Mouse (Mus musculus): ENCODE measurements around the gene Abcg8. TPM values are rescaled to one million over a fixed set of nuclear protein-coding genes. Genes with fewer than 3 reads are reported as not detected.

The Abcg8 gene
- polyA plus RNA-seq, 1 experiment from 2014 or later, result 0.20 TPM

DNA sequence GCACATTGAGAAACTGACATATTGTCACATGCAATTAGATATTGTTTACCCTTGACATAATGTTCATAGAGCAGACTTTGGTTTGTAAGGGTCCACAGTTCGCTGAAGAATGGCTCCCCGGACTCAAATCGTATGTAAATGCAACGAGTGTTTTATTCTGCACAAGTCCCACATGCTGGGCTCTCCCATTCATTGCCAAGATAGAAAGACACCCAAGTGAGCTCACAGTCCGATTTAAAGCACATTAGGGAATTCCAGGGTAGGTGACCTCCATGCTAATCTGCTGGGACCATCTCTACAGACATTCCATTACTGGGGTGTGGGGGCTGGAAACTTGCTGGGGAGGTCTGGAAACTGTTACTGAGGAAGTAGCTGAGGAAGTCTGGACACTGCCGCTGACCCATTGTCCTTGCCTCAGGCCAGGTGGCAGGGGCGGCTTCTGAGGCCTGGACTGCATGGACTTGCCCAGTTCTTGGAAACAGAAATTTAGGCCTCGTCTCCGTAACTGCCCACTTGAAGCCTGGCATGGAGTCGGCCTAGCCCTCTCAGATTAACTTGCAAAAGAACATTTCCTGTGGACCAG lies 36.2 kb upstream of the Abcg8 start:
- Histone ChIP-seq H3K4me3 (ENCODE audit: low read depth, low read length) (no peak overlapping the region), H3K27me3 (ENCODE audit: control insufficient read depth, insufficient read depth, low read length) (no peaks in the 10 kb centered on the region), H3K9ac (replicated peaks; ENCODE audit: low read depth, low read length) (no peak overlapping the region), H3K4me1 (ENCODE audit: control insufficient read depth, insufficient read depth, low read length) (peaks cover 15% of the 10 kb centered on the region), H3K27ac (ENCODE audit: low read length) (0 out of 2 replicates have a peak overlapping the region, but pooled peaks have one; percentile 11), H3K9me3 (ENCODE audit: control insufficient read depth, low read depth, low read length) (no peaks in the 10 kb centered on the region), H3K36me3 (ENCODE audit: control insufficient read depth, insufficient read depth, low read length) (no peaks in the 10 kb centered on the region), H3K4me2 (replicated peaks; ENCODE audit: low read depth, low read length) (no peak overlapping the region)
- 82% methylated on average over 10 of the region's 10 CpGs for WGBS
- no peak for ATAC-seq (ENCODE audit: insufficient number of reproducible peaks, insufficient read depth, low FRiP score, low read depth)

DNA sequence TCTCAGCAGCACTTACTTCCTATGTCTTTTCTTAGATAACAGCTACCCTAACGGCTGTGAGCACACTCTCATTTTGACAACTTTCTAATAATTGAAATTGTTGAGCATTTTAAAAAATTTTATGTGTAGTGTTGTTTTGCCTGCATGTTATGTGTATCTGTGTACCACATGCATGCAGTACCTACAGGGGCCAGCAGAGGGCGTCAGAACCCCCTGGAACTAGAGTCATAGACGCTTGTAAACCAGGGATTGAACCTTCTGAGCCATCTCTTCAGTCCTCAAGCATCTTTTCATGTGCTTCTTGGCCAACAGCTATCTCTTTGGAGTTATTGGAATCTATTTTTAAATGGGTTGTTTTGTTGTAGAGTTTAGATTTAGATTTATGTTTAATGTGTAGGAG lies 34.2 kb upstream of the Abcg8 start:
- Histone ChIP-seq H3K9me3 (ENCODE audit: control insufficient read depth, low read depth, low read length) (no peaks in the 10 kb centered on the region), H3K27me3 (ENCODE audit: control insufficient read depth, insufficient read depth, low read length) (no peaks in the 10 kb centered on the region), H3K27ac (ENCODE audit: low read length) (no peak overlapping the region), H3K4me1 (ENCODE audit: control insufficient read depth, insufficient read depth, low read length) (peaks cover 15% of the 10 kb centered on the region), H3K4me3 (ENCODE audit: low read depth, low read length) (no peak overlapping the region), H3K4me2 (replicated peaks; ENCODE audit: low read depth, low read length) (no peak overlapping the region), H3K9ac (replicated peaks; ENCODE audit: low read depth, low read length) (no peak overlapping the region), H3K36me3 (ENCODE audit: control insufficient read depth, insufficient read depth, low read length) (no peaks in the 10 kb centered on the region)
- WGBS, result 43% methylated on average over 3 of the region's 3 CpGs
- ATAC-seq (ENCODE audit: insufficient number of reproducible peaks, insufficient read depth, low FRiP score, low read depth), result no peak

DNA sequence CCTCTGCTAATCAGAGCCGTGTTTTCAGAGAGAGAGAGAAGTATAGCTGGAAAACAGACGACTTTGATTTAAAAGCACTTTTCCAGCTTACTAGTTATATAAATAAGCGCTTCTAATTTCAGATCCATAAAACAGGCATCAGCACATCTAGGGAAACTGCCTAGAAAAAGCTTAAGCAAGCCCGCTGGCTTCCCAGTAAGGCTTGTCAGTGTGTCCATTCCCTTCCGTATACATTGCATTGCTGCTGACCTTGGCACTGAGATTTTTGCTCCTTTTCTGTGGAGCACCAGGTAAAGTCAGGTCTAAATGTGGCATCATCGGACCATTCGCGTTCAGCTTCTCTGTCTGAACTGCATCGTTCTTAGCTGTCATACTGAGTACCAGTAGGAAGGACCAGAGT lies 33.8 kb upstream of the Abcg8 start:
- WGBS, result 72% methylated on average over 9 of the region's 9 CpGs
- Histone ChIP-seq H3K4me3 (ENCODE audit: low read depth, low read length) (no peak overlapping the region), H3K9me3 (ENCODE audit: control insufficient read depth, low read depth, low read length) (no peaks in the 10 kb centered on the region), H3K4me1 (ENCODE audit: control insufficient read depth, insufficient read depth, low read length) (peaks cover 15% of the 10 kb centered on the region), H3K27ac (ENCODE audit: low read length) (no peak overlapping the region), H3K4me2 (replicated peaks; ENCODE audit: low read depth, low read length) (no peak overlapping the region), H3K9ac (replicated peaks; ENCODE audit: low read depth, low read length) (no peak overlapping the region), H3K36me3 (ENCODE audit: control insufficient read depth, insufficient read depth, low read length) (no peaks in the 10 kb centered on the region), H3K27me3 (ENCODE audit: control insufficient read depth, insufficient read depth, low read length) (no peaks in the 10 kb centered on the region)
- ATAC-seq (ENCODE audit: insufficient number of reproducible peaks, insufficient read depth, low FRiP score, low read depth), result no peak

DNA sequence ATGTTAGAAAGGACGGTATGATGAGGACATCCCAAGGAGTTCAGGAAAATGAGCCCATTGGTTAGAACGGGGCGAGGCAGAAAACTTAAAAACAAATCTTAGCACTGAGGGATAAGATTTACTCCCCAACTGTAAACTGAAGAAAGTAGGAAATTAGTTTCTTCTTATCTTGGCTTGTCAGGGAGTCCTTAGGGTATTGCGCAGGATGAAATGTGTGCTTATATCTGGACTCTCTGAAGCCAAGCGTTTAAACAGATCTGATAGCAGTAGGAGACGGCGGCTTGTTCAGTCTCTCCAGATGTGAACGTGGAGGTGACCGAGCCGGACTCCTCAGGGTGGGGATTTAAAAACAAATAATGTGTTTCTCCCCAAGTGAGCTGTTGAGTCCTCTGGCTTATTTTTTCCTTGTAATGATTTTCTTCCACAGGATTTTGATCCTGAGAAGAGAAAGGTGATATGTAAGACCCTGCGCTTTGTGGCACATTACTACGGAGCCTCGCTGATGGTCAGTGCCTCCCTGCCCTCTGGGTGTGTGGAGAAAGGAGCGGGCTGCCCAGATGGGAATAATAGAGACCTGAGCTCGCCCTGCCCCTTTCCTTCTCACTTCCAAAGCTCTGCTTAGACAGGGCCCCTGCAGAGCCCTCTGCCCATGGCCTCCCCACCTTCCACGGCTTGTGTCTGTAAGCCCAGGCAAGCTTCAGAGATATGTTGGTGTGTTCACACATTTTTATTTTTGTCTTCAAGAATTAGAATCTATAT lies 31.6 kb upstream of the Abcg8 start:
- H3K27ac ChIP-seq (ENCODE audit: low read length), result no peak overlapping the region
- no peak overlapping the region for H3K4me3 ChIP-seq (ENCODE audit: low read depth, low read length)
- 50% methylated on average over 16 of the region's 16 CpGs for WGBS
- H3K9me3 ChIP-seq (ENCODE audit: control insufficient read depth, low read depth, low read length), result no peaks in the 10 kb centered on the region
- H3K9ac ChIP-seq (replicated peaks; ENCODE audit: low read depth, low read length), result no peak overlapping the region
- H3K36me3 ChIP-seq (ENCODE audit: control insufficient read depth, insufficient read depth, low read length), result no peaks in the 10 kb centered on the region
- no peak overlapping the region for H3K4me2 ChIP-seq (replicated peaks; ENCODE audit: low read depth, low read length)
- H3K4me1 ChIP-seq (ENCODE audit: control insufficient read depth, insufficient read depth, low read length), result peaks cover 15% of the 10 kb centered on the region
- ATAC-seq (ENCODE audit: insufficient number of reproducible peaks, insufficient read depth, low FRiP score, low read depth), result no peak
- no peaks in the 10 kb centered on the region for H3K27me3 ChIP-seq (ENCODE audit: control insufficient read depth, insufficient read depth, low read length)

DNA sequence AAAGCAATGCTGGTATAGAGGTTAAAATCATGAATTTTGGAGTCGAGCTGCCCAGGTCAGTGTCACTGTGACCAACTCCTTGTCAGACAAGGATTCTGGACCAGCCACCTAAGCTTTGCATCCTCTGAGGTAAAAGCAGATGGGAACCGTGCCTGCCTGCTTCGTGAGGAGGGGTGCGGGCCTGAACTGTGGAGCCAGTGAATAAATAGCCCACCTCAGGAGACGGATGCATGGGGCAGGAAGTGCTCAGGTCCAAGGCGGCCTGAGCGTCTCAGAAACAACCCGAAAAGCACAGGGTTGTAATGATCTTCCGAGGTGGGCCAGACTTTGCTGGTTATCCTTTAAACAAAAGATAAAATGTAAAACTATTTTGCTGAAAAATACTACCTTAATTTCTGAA lies 31.0 kb upstream of the Abcg8 start:
- no peaks in the 10 kb centered on the region for H3K27me3 ChIP-seq (ENCODE audit: control insufficient read depth, insufficient read depth, low read length)
- no peak for ATAC-seq (ENCODE audit: insufficient number of reproducible peaks, insufficient read depth, low FRiP score, low read depth)
- H3K9ac ChIP-seq (replicated peaks; ENCODE audit: low read depth, low read length), result no peak overlapping the region
- H3K27ac ChIP-seq (ENCODE audit: low read length), result no peak overlapping the region
- H3K4me1 ChIP-seq (ENCODE audit: control insufficient read depth, insufficient read depth, low read length), result peaks cover 12% of the 10 kb centered on the region
- H3K36me3 ChIP-seq (ENCODE audit: control insufficient read depth, insufficient read depth, low read length), result no peaks in the 10 kb centered on the region
- H3K9me3 ChIP-seq (ENCODE audit: control insufficient read depth, low read depth, low read length), result no peaks in the 10 kb centered on the region
- no peak overlapping the region for H3K4me2 ChIP-seq (replicated peaks; ENCODE audit: low read depth, low read length)
- WGBS, result 36% methylated on average over 9 of the region's 9 CpGs
- no peak overlapping the region for H3K4me3 ChIP-seq (ENCODE audit: low read depth, low read length)

DNA sequence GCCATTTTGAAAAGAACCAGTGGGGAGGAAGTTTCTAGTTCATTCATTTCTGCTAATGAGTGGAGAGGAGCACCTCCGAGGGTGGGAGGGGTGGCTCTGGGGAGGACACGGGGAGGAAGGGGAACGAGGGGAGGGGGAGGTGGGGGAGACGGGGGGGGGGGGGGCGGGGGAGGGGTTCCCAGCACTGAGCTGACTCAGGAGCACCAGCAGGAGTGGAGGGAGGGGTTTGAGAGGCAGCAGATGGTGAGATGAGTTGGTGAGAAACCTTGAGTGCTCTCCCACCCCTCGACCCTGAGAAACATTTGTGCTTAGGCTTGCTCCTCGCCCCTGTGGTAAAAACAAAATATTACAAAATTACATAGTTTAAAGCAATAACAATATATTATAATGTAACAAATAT lies 30.2 kb upstream of the Abcg8 start:
- H3K27me3 ChIP-seq (ENCODE audit: control insufficient read depth, insufficient read depth, low read length), result no peaks in the 10 kb centered on the region
- no peak overlapping the region for H3K4me2 ChIP-seq (replicated peaks; ENCODE audit: low read depth, low read length)
- no peak overlapping the region for H3K27ac ChIP-seq (ENCODE audit: low read length)
- 11% methylated on average over 5 of the region's 7 CpGs for WGBS
- H3K4me3 ChIP-seq (ENCODE audit: low read depth, low read length), result no peak overlapping the region
- H3K4me1 ChIP-seq (ENCODE audit: control insufficient read depth, insufficient read depth, low read length), result peaks cover 12% of the 10 kb centered on the region
- H3K9ac ChIP-seq (replicated peaks; ENCODE audit: low read depth, low read length), result no peak overlapping the region
- ATAC-seq (ENCODE audit: insufficient number of reproducible peaks, insufficient read depth, low FRiP score, low read depth), result no peak
- no peaks in the 10 kb centered on the region for H3K9me3 ChIP-seq (ENCODE audit: control insufficient read depth, low read depth, low read length)
- H3K36me3 ChIP-seq (ENCODE audit: control insufficient read depth, insufficient read depth, low read length), result no peaks in the 10 kb centered on the region

DNA sequence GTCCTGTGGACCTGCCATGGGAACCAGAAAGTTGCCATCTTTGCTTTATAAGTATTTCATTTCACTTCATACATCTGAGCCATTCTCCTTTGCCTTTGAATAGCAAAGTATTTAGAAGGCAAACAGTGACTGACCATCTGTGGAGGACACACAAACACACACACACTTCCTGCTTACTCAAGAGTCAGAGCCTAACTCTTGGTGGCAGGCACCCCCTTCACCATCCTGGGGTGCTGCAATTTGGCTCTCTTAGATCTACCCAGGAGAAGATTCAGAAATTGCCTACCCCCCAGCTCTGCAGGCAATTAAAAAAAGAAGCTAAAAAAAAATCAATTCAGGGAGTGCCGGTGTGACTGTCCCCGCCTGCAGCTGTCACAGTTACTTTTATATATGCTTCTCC lies 29.6 kb upstream of the Abcg8 start:
- Histone ChIP-seq H3K27me3 (ENCODE audit: control insufficient read depth, insufficient read depth, low read length) (no peaks in the 10 kb centered on the region), H3K4me2 (replicated peaks; ENCODE audit: low read depth, low read length) (no peak overlapping the region), H3K27ac (ENCODE audit: low read length) (no peak overlapping the region), H3K4me1 (ENCODE audit: control insufficient read depth, insufficient read depth, low read length) (peaks cover 12% of the 10 kb centered on the region), H3K4me3 (ENCODE audit: low read depth, low read length) (no peak overlapping the region), H3K9ac (replicated peaks; ENCODE audit: low read depth, low read length) (no peak overlapping the region), H3K9me3 (ENCODE audit: control insufficient read depth, low read depth, low read length) (no peaks in the 10 kb centered on the region), H3K36me3 (ENCODE audit: control insufficient read depth, insufficient read depth, low read length) (no peaks in the 10 kb centered on the region)
- 61% methylated on average over 2 of the region's 2 CpGs for WGBS
- ATAC-seq (ENCODE audit: insufficient number of reproducible peaks, insufficient read depth, low FRiP score, low read depth), result no peak

DNA sequence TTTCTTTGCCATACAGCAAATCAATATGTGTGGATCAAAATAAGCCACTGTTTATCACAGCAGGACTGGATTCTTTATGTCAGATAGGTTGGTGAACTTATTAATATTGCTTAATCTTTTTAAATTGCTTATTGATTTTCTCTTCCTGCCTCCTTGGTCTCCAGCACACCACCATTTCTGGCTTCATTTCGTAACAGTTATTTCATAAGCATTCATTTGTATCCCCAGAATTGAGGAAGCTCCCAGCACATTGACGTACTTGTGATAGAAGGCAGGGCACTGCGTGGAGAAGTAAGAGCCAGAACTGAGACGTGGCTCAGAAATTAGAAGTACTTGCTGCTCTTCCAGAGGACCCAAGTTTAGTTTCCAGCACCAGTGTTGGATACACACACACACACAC lies 28.5 kb upstream of the Abcg8 start:
- 72% methylated on average over 4 of the region's 4 CpGs for WGBS
- Histone ChIP-seq H3K27me3 (ENCODE audit: control insufficient read depth, insufficient read depth, low read length) (no peaks in the 10 kb centered on the region), H3K36me3 (ENCODE audit: control insufficient read depth, insufficient read depth, low read length) (no peaks in the 10 kb centered on the region; the same call in 1 of the 2 replicates), H3K27ac (ENCODE audit: low read length) (no peak overlapping the region), H3K9ac (replicated peaks; ENCODE audit: low read depth, low read length) (no peak overlapping the region), H3K4me1 (ENCODE audit: control insufficient read depth, insufficient read depth, low read length) (peaks cover 12% of the 10 kb centered on the region), H3K4me2 (replicated peaks; ENCODE audit: low read depth, low read length) (no peak overlapping the region), H3K9me3 (ENCODE audit: control insufficient read depth, low read depth, low read length) (no peaks in the 10 kb centered on the region), H3K4me3 (ENCODE audit: low read depth, low read length) (no peak overlapping the region)
- ATAC-seq (ENCODE audit: insufficient number of reproducible peaks, insufficient read depth, low FRiP score, low read depth), result no peak

Data from stomach, embryonic 14.5 days (tissue).